Mouse (Mus musculus): ENCODE measurements at regions not wholly inside any gene's neighbourhood (a gene's known extent, or its start where the extent isn't known, plus 50 kb on each side); places are given as distances from the start of the nearest gene placed in this dataset.

DNA sequence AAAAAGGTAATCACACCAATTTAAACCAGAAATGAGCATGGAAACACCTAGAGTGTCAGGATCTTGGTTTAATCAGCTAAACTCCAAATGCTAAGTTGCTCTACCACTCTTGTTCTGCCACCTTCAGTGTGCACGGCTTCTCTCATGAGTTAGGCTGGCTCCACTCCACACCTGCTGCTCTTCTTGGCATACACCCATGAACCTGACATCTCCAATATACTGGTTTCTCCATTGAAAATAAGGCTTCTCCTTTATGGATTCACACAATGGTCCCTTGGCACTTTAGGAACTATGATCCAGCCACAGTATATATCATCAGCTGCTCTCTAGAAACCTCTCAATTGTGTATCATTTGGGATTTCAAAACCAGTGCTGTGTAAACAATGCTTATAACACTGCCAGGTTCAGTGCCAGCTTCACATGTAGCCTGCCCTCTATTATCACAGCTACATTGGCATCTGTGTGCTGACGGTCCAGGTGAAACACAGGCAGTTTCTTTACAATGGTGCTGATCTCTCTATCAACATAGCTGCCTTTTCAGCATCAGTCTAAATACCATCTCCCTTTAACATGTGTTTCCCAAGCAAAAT lies 579.6 kb downstream of the Cenpc1 start:
- no peak for DNase-seq (ENCODE audit: inconsistent age in 2 of 2, low spot score in 1 of 2)

DNA sequence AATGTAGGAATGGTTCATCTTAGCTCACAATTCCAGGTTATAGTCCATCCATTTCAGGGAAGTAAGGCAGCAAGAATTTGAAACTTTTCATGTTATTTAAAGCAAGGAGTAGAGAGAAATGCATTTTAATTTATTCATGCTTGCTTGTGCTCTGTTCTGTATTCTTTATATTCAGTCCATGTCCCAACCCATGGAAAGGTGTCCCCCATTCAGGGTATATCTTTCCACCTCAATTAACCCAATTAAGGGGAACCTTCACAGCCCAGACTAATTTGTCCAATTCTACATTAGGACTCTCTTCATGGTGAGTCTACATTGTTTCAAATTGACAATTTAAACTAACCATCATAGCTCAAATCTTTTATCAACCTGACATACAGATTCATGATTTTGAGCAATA lies 580.2 kb downstream of the Cenpc1 start:
- no peak for DNase-seq (ENCODE audit: inconsistent age in 2 of 2, low spot score in 1 of 2)

DNA sequence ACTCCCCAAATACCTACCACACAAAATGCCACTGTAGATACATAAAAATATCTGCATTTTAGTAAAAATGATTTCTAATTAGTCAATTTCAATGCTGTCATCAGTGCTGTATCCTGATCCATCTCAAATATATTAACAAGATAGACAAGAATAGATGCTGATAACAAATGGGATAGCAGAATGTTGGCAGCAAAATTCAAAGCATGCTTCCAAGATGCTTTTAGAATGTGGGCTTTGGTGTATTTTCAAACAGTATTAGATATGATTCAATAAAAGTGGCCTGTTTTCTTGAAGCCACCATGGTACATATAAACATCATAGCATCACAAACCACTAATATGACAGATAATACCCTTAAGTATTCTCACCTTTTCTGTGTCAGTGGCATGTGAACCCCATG lies 597.6 kb downstream of the Cenpc1 start:
- no peak for DNase-seq (ENCODE audit: inconsistent age in 2 of 2, low spot score in 1 of 2)

DNA sequence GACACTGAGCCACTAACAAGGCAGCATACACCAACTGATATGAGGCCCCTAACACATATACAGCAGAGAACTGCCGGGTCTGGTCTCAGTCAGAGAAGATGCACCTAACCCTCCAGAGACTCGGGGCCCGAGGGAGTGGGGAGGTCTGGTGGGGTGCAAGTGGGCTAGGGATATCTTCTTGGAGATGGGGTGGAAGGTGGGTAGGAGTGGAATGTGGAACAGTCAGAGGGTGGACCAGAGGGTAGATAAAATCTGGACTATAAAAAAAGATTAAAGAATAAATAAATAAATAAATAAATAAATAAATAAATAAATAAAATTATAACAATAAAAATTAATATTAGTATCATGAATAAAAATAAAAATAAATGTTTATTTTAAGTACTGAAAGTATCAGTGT lies 598.2 kb downstream of the Cenpc1 start:
- no peak for DNase-seq (ENCODE audit: inconsistent age in 2 of 2, low spot score in 1 of 2)

Measured in adrenal gland, adult (tissue).